Mouse (Mus musculus) testis, adult 2 months (tissue): Measurements from ENCODE around the gene Psg16.

Source experiments
- CTCF ChIP-seq: fragments of 200-500 bp; IDR thresholded peaks from 2 replicates; pipeline ENCODE4 v1.5.1; 2012; ENCODE audit warnings: low read depth, mild to moderate bottlenecking, inconsistent platforms, low read length, moderate library complexity; ENCODE audit not compliant: control insufficient read depth, insufficient read depth, insufficient replicate concordance
- POLR2A ChIP-seq: fragments of 200-500 bp; IDR thresholded peaks from 2 replicates; pipeline ENCODE4 v1.6.1; 2012; ENCODE audit warnings: low read depth, mild to moderate bottlenecking, inconsistent platforms, low read length, moderate library complexity; ENCODE audit not compliant: control insufficient read depth

DNA sequence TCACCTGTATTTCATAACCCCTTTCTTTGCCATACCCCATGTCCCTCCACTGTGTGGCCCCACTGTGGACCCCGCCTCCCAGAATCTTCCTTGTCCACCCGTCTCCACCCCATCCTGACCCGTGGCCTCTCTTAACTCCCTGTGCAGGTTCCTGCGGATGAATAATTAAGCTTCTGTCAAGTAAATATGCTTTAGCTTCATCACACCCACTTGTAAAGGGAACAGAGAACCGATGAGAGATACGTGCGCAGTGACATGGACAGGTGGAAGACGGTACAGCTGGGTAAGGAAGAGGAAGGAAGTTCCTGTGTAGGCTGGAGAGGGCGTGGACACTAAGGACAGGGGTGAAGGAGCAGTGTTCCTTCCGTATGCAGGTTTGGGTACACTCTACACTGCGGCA lies 11.0 kb upstream of the Psg16 start:
- TF ChIP-seq CTCF (no peak), POLR2A (no peak)
